Mouse (Mus musculus): ENCODE measurements at regions not wholly inside any gene's neighbourhood (a gene's known extent, or its start where the extent isn't known, plus 50 kb on each side); places are given as distances from the start of the nearest gene placed in this dataset.

DNA sequence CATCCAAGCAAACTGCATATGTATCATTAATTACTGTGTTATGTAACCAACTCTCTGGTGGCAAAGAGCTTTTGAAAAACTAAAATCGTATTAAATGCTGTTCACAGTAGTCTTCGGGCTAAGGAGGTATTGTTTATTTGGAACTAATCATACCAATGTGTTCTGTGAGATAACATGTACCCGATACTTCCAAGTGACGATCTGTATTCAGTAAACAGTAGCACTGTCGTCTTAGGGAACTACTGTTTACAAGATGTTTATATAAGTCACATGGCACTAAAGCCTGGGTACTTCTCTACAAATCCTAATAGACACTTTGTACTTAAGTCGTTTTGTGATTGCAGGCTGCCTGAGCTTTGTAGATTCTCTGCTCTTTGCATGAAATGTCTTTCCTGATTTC, 114.8 kb downstream of the Anxa5 start:
- TF ChIP-seq CTCF (IDR thresholded peaks at IDR 0.05; ENCODE audit: control insufficient read depth, insufficient read depth, insufficient read length) (no peak), MYOG (IDR thresholded peaks at IDR 0.05; ENCODE audit: control insufficient read depth, extremely low read depth, insufficient read length) (no peak)

All from C2C12 (cell line).